Mouse (Mus musculus) splenic B cell, adult 2 months (primary cell): Measurements from ENCODE around the gene Enkd1.

Source experiments
- DNase-seq: peaks from one replicate; pipeline ENCODE4 v3.0.0-alpha.2; 2011; ENCODE audit warnings: low read depth, low spot score
- H3K27me3 ChIP-seq: 2 replicates; pipeline ENCODE4 v1.6.1; 2012; ENCODE audit warnings: mild to moderate bottlenecking, low read length, moderate library complexity, mixed read lengths; ENCODE audit not compliant: control insufficient read depth, poor library complexity, insufficient read depth, severe bottlenecking
- H3K36me3 ChIP-seq: 2 replicates; pipeline ENCODE4 v1.6.1; 2012; ENCODE audit warnings: mild to moderate bottlenecking, low read length, moderate library complexity, mixed read lengths; ENCODE audit not compliant: control insufficient read depth, poor library complexity, insufficient read depth, severe bottlenecking

Enkd1 gene

DNA sequence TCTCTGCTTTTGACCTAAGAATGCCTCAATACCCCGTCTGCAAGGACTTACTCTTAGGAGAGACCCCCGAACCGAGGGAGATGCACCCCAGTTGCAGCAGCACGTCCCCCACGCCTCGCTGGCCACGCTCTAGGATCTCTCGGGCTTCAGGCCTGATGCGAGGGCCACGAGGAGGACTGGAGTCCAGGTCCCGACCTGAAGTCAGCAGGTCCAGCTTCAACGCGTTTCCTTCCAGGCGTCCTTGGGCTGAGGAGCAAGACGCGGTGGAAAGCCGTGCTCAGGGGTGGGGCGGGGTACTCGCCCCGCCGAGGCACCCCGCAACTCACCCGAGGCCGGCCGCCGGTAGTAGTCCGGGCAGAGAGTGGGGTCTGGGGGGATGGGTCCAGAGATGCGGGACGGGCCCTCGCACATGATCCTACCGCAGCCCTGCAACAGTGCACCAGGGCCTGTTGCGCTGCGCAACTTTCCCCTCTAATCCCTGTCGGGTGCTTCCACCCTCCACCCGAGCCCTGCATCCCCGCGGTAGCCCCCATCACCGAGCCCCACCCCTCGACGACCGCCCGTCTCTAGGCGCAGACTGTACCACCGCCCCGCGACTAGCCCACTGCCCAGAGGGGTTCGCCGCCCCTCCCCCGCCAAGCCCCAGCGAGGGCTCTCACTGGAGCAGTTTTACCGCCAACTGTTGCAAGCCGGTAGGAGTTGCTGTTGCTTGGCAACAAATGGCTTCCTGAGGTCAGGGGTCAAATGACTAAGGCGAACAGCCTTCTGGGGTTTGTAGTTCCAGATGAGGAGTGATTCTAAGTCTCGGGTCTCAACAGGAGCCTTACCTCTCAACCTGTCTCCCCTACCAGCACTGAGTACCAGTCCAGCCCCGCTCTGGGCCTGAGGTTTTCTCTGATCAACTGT lies at the start of gene Enkd1, which contains the start of gene 4933405L10Rik:
Gene Enkd1 (minus strand): TSS at position 713 of the 906 bp plus-strand sequence.
Gene 4933405L10Rik (plus strand): TSS at position 158 of the 906 bp plus-strand sequence.
- DNase-seq, result peak; percentile 88
- H3K36me3 ChIP-seq, result no peaks in the 10 kb centered on the region
- H3K27me3 ChIP-seq, result no peaks in the 10 kb centered on the region

DNA sequence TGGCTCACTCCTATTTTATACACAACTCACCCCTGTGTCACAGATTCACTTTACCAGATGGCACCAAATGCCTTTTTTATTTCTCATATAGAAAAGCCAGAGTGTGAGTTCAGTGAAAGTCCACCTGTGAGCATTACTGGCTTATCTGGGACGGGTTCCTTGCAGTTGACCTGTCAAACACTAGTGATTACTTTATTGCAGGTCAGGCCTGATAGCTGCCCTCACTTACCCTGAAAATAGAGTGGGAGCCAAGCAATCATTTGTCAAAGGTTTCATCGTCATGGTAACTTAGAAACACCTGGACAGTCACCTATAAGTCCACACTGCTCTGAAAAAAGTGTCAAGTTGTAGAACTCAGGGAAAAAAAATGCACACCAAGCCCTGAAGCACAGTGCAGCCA lies 46.7 kb upstream of the Enkd1 start:
- no peaks in the 10 kb centered on the region for H3K27me3 ChIP-seq
- no peaks in the 10 kb centered on the region for H3K36me3 ChIP-seq
- no peak for DNase-seq

DNA sequence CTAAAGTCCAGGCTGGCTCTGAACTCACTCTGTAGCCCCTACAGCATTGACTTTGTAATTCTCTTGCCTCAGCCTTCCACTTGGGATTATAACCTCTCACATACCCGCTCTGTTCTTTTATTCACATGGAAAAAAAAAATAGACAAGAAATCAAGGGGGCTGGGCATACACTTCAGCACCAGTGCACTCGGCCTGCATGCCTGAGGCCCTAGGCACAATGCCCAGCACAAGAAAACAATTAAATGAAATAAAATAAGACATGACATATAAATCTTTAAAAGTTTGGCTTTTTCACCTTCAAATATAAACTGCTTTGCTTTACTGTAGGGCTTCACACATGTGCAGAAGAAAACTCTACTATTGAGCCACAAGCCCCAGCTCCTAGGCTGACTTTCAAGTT lies 45.9 kb upstream of the Enkd1 start:
- Histone ChIP-seq H3K36me3 (no peaks in the 10 kb centered on the region), H3K27me3 (no peaks in the 10 kb centered on the region)
- no peak for DNase-seq

DNA sequence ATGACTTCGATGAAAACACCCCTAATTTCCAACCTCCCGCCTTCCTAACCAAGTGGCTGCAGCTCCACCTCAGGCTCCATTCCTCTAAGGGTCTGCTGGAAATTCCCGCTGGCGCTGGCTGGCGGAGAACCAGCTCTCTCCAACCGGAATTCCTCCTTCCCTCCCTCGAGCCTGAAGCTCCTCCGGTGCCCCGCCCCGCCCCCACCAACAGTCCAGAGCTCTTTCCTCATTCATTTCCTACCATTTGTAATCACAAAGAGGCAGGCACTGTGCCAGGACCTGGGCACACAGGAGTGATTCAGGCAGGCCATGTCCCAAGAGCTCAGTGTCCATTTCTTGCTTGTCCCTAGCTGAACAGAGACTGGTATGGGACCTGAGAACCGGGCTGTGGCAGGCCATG lies 42.6 kb upstream of the Enkd1 start:
- no peaks in the 10 kb centered on the region for H3K27me3 ChIP-seq
- DNase-seq, result no peak
- no peaks in the 10 kb centered on the region for H3K36me3 ChIP-seq

DNA sequence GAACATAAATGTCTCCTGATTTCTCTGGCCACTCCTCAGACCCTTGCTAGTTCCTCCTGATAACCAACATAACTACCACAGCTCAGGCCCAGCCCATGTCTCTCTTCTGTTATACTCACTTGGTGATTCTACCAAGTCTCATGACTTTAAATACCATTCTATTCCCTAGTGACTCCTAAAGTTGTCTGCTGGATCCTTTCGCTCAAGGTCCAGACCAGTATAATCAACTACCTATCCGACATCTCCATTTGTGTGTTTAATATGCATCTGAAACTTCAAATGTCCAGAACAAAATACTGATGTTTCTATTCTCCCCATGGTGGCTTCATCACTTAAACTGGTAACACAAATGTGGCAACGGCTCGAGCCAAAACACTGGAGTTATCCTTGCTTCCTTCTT lies 35.3 kb upstream of the Enkd1 start:
- DNase-seq, result no peak
- Histone ChIP-seq H3K36me3 (no peaks in the 10 kb centered on the region), H3K27me3 (no peaks in the 10 kb centered on the region)

DNA sequence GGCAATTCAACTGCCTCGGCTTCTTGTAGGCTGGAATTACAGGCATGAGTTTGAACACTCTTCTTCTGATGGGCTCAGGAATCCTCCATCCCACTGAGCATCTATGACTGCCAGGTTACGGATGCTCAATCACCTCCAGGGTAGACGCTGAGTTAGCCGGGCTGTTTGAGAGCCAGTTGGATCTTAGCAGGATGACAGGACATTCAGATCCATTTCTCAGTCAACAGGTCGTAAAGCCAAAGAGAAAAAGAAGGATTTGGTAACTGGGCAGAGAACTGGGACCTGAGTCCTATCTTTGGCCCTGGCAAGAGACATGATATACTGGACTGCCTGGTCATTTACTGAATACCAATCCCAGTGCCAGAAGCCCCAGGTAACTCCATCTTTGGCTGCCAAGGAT lies 31.2 kb upstream of the Enkd1 start:
- Histone ChIP-seq H3K36me3 (no peaks in the 10 kb centered on the region), H3K27me3 (no peaks in the 10 kb centered on the region)
- no peak for DNase-seq

DNA sequence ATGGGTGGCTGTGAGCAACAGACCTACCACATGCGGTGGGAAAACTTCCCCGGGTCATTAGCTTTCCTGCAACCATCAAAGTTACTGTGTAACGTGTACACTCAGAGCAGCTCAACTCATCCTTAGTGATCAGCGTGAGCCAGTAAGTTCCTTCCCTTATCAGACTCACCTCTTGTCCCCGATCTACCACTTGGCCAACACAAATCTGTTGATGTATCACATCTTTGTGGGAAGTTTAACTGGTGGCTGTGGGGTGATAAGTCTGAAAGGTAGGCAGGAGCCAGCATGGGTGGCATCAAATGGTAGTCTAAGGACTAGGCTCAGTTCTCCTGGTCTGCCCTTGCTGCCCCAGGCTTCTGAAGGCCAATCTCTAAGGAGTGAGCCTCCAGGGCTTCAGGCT lies 24.2 kb upstream of the Enkd1 start:
- DNase-seq, result no peak
- H3K36me3 ChIP-seq, result no peaks in the 10 kb centered on the region
- H3K27me3 ChIP-seq, result no peaks in the 10 kb centered on the region

DNA sequence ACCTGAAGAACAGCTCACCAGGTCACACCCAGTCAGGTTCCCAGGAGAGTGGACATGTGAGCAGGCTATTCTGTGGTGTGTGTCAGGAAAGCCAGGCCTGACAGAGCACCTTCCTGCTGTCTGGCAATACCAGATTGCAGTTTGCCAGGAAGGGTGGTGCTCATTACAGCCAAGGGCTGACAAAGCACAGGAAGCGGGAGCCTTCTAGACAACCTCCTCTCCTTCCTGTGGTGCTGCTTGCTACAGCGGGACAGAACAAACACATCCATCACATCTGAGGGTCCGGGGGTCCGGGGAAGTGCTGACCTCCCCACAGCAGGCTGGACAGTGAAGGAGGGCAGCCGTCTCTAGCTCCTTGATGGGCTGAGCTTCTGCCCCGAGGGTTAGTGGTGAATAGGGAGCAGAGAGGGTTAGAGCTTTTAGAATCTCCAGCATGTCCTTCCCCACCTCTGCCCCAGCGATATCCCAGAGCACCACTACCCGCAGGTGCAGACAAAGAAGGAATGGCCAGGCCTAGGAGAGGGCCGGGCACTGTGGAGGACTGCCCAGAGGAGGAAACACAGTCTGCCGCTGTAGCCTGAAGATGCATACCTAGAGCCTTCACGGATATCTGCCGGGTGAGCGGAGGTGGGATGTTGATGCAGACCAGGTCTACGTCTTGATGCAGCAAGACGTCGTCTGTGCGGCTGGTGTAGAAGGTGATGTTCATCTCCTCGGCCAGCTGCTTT lies 19.6 kb upstream of the Enkd1 start:
- Histone ChIP-seq H3K27me3 (no peaks in the 10 kb centered on the region), H3K36me3 (no peaks in the 10 kb centered on the region)
- no peak for DNase-seq

DNA sequence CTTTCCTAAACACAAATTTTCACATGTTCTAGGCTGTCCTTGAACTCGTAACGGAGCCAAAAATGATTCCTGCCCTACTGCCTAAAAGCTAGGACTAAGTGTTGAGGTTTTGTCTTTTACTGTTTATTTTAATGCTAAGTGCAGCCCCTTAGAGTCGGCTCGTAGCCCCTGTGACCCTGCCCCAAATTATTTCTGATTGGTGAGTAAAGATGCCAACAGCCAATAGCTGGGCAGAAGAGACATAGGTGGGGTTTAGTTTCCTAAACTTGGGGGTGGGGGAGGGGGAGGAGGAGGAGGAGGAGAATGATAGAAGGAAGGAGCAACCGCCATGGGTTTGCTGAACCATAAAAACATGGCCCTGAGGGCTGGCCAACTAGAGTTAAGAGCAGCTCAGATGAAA lies 17.7 kb upstream of the Enkd1 start:
- Histone ChIP-seq H3K27me3 (no peaks in the 10 kb centered on the region), H3K36me3 (no peaks in the 10 kb centered on the region)
- no peak for DNase-seq

DNA sequence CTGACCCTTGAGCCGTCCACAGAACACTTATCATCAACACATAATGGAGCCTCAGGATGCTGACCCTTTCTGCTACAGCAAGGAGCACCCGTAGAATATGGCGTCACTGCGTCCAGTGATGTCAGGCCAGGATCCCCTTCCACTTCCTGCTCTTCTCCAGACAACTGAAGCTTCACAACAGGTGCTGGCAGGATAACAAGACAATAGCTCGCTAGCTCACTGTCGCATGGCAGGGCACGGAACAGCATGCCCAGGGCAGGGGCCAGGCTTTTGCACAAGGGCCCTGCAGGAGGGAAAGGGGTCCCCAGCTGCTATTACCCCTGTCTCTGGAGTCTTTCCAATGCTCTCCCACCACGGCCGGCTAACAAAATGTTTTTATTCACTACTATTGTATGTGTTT lies 14.9 kb upstream of the Enkd1 start:
- DNase-seq, result no peak
- no peaks in the 10 kb centered on the region for H3K27me3 ChIP-seq
- H3K36me3 ChIP-seq, result no peaks in the 10 kb centered on the region

DNA sequence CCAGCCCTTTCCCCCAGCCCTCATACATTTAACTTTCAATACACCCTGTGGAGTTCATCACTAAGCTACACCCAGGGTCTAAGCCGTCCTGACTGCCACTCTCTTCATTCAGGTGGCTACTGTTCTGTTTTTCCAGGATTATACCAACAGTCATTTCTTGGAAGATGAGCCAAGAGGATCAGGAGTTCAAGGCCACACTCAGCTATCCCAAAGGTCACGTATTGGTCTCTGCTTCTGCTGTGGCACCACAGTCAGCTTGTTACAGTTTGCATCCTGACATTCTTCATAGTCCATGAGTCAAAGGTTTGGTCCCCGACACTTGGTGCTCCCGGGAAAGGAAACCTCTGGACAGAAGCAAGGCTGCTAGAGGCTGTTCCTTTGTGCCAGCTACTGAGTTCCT lies 11.6 kb upstream of the Enkd1 start:
- Histone ChIP-seq H3K36me3 (no peaks in the 10 kb centered on the region), H3K27me3 (no peaks in the 10 kb centered on the region)
- DNase-seq, result no peak

DNA sequence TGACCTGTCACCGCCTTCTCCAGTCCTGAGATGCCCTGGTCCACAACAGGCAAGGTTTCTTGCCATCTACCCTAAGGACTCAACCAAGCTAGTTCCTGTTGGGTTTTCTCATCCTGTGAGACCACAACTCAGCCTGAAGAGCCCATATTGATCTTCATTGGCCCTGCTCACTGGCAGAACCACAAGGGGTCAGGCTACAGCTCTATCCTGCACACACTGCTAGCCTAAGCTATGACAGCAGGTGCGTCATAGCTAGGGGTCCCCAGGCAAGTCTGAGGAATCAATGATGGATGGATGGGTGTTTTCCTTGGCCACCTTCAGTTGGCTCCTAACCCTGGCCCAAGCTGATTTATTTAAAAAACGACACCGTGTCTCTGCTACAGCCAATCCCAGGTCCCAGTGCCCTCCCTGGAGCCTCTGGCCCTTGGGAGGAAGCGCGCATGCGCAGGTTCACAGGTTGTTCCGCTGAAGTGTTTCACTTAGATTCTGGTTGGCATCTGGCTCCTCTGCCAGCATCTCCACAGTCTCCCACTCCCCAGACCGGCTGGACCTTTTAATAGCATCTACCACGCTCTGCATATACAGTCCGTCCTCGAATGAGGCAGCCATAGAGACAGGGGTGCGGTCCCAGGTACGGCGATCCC lies 8.4 kb upstream of the Enkd1 start:
- H3K27me3 ChIP-seq, result no peaks in the 10 kb centered on the region
- no peaks in the 10 kb centered on the region for H3K36me3 ChIP-seq
- no peak for DNase-seq

DNA sequence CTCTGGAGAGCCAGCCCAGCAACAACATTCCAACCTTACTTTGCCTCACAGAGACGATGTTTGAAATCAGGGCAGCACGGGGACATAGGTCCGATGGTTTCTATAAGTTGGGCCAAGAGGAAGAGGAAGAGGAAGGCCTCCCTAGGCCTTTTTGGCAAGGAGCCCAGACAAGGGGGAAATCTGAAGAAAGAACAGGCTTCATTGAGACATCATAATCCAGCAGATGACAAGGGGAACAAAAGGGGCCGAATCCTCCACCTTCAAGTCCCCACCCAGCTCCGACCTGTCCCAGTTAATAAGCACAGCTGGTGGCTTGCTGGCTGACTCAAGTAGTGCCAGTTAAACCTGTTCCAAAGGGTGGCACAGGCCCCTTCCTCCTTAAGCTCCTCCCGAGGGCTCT lies 7.0 kb upstream of the Enkd1 start:
- Histone ChIP-seq H3K36me3 (no peaks in the 10 kb centered on the region), H3K27me3 (no peaks in the 10 kb centered on the region)
- no peak for DNase-seq

DNA sequence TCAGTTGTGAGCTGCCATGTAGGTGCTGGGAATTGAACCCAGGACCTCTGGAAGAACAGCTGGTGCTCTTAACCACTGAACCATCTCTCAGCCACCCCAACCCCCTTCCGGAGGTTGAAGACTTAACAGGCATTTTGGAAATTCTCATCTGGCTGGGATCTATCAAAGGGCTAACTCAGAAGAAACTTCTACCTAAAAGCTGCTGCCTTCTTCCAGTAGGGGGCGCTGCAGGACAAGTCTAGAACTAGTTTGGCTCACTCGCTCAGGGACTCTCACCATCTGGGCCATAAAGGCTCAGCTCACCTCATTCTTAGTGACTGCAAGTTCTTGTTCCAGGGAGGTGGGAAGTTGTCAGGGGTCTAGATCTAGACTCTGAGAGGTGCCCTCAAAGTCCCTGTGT lies 6.1 kb upstream of the Enkd1 start:
- H3K27me3 ChIP-seq, result no peaks in the 10 kb centered on the region
- H3K36me3 ChIP-seq, result no peaks in the 10 kb centered on the region
- DNase-seq, result peak; percentile 93

DNA sequence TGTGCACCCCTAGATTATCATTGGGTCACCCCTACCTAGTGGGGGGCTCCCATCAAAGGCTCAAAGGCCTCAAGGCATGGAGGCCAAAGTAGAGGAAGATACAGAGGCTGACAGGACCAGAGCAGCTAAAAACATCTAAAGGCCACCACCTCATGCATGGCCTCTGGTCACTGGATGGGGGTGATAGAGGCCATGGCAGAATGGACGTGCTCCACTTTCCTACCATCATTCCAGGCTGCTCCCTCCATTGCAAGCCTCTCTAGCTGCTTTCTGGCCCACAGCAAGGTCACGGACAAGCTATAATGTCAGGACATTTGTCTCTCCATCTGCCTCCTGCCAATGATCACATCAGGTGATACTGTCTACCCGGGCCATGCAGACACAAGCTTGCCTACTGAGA lies 4.3 kb upstream of the Enkd1 start:
- H3K36me3 ChIP-seq, result no peaks in the 10 kb centered on the region
- no peak for DNase-seq

More for the DNA sequence above, 4.3 kb upstream of the Enkd1 start:
- H3K27me3 ChIP-seq, result no peaks in the 10 kb centered on the region
